ENCODE assay signal across 11 mouse cellular contexts in genomic region chr15:96830578-96830977, GRCm38 (mm10).
DNase-seq lines count a peak whose midpoint lies in the region; ATAC-seq and TF ChIP-seq lines count a peak whose summit lies in the region.
"Had no signal": no experiment of that assay in that cellular context is flagged by ENCODE, and none has a peak within 500 bp of the region (broad histone marks: within the 10 kb centered on the region; RNA-seq: fewer than 3 reads in every experiment).

No protein-coding gene starts in this region.

- H3K36me3 ChIP-seq in lung, embryonic 14.5 days (ENCODE audit: insufficient read depth) = no peaks in the 10 kb centered on the region
- H3K36me3 ChIP-seq in hindbrain, embryonic 13.5 days = no peaks in the 10 kb centered on the region

- H3K9ac ChIP-seq in lung, embryonic 14.5 days = no peak overlapping the region
- H3K9ac ChIP-seq in hindbrain, embryonic 13.5 days = no peak overlapping the region
- H3K9ac ChIP-seq: liver, postnatal 0 days had no signal

- 69% methylated on average over 11 of the region's 11 CpGs for WGBS in lung, embryonic 14.5 days
- 61% methylated on average over 11 of the region's 11 CpGs for WGBS in lung, adult 2 months
- 94% methylated on average over 11 of the region's 11 CpGs for WGBS in hindbrain, embryonic 13.5 days

- H3K4me3 ChIP-seq in lung, embryonic 14.5 days (ENCODE audit: low read depth, low read length) = no peak overlapping the region
- no peak overlapping the region for H3K4me3 ChIP-seq in lung, adult 2 months (replicated peaks; ENCODE audit: extremely low read depth, low read depth, low read length)
- no peak overlapping the region for H3K4me3 ChIP-seq in hindbrain, embryonic 13.5 days

- no peaks in the 10 kb centered on the region for H3K27me3 ChIP-seq in lung, embryonic 14.5 days (ENCODE audit: insufficient read depth, low read length)
- no peaks in the 10 kb centered on the region for H3K27me3 ChIP-seq in hindbrain, embryonic 13.5 days

- no peak overlapping the region for H3K4me2 ChIP-seq in lung, embryonic 14.5 days
- no peak overlapping the region for H3K4me2 ChIP-seq in hindbrain, embryonic 13.5 days

- no peak for ATAC-seq in lung, embryonic 14.5 days (ENCODE audit: insufficient read depth)
- ATAC-seq in hindbrain, embryonic 13.5 days (ENCODE audit: low FRiP score) = no peak
- ATAC-seq: liver, postnatal 0 days; midbrain, embryonic 16.5 days had no signal

- H3K4me1 ChIP-seq in lung, embryonic 14.5 days (ENCODE audit: insufficient read depth) = peaks cover 6% of the 10 kb centered on the region
- H3K4me1 ChIP-seq in lung, adult 2 months (ENCODE audit: control insufficient read depth, insufficient read depth, low read length) = no peaks in the 10 kb centered on the region
- no peaks in the 10 kb centered on the region for H3K4me1 ChIP-seq in hindbrain, embryonic 13.5 days (replicated peaks)

- no peak overlapping the region for H3K27ac ChIP-seq in lung, embryonic 14.5 days (ENCODE audit: low read depth)
- H3K27ac ChIP-seq in hindbrain, embryonic 13.5 days = no peak overlapping the region

- no peaks in the 10 kb centered on the region for H3K9me3 ChIP-seq in lung, embryonic 14.5 days (ENCODE audit: low read depth, low read length)
- no peaks in the 10 kb centered on the region for H3K9me3 ChIP-seq in hindbrain, embryonic 13.5 days

- no peak for TF ChIP-seq POLR2A in lung, adult 2 months (IDR thresholded peaks at IDR 0.05; ENCODE audit: borderline replicate concordance, extremely low read depth, low read depth, low read length)

- DNase-seq in heart, adult 11 months = peak; percentile 82
- no peak for DNase-seq in heart, adult 8-10 months (ENCODE audit: low spot score)
- peak; percentile 66 for DNase-seq in lung, embryonic 14.5 days
- no peak for DNase-seq in lung, adult 2 months
- DNase-seq in NIH3T3 (ENCODE audit: low read depth) = peak; percentile 97
- DNase-seq in fibroblast of lung, adult 2 months (ENCODE audit: low read depth) = peak; percentile 87
- DNase-seq in thymus, postnatal 36 days = no peak
- DNase-seq: kidney, postnatal 25 days; liver, postnatal 0 days had no signal

- TF ChIP-seq CTCF in lung, embryonic 14.5 days (IDR thresholded peaks at IDR 0.05; ENCODE audit: low read depth) = no peak
- TF ChIP-seq CTCF in lung, adult 2 months (IDR thresholded peaks at IDR 0.05; ENCODE audit: insufficient read depth, low read length) = no peak

Comparison
In these comparisons a context has a peak if more than half of its experiments do, and no peak if none do; other contexts are left out.
1. DNase-seq: peak in heart, adult 11 months (single experiment), lung, embryonic 14.5 days (single experiment), NIH3T3 (single experiment) and fibroblast of lung, adult 2 months (single experiment); none in heart, adult 8-10 months (single experiment), lung, adult 2 months (single experiment) and thymus, postnatal 36 days (0 of 2).